Mouse (Mus musculus) WW6 (cell line): ENCODE measurements at regions not wholly inside any gene's neighbourhood (a gene's known extent, or its start where the extent isn't known, plus 50 kb on each side); places are given as distances from the start of the nearest gene placed in this dataset.

Source experiments
- DNase-seq: peaks from one replicate; pipeline ENCODE4 v3.0.0-alpha.2; 2013; ENCODE audit warnings: low read depth, low spot score

DNA sequence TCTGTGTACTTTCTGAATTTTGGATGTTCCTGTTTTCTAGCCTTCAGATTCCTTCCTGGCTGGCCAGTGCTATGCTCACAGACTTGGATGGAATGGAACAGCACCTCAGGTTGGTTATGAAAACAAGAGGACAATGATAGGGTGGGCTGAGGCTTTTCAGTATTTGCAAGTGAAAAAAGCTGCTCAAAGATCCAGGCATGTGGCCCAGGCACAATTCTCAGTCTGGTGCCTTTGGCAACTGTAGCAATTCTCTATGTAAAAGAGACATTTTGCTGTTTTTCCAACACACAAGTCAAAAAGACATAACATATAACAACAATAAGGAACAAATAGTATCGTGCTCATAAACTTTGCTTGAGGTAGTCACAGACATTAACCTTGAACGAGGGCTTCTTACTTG lies 363.4 kb upstream of the Pik3r1 start:
- no peak for DNase-seq

DNA sequence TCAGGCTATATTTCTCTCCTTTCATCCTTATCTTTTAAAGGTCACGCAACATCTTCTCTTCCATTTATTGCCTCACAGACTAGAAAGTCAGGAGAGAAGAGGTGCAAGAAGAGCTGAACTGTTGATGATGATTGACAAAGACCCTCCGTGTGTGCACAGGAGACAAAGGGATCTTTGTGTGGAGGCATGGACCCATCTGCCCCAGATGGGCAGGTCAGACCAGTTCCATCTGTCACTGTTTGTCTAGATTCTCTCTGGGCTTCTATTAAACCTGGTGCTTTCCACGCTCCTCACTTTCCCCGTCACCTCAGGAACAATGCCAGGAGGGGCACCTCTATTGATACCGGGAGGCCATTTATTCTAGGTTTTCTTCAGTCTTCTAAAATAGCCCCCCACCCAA lies 364.1 kb upstream of the Pik3r1 start:
- DNase-seq: no peak

DNA sequence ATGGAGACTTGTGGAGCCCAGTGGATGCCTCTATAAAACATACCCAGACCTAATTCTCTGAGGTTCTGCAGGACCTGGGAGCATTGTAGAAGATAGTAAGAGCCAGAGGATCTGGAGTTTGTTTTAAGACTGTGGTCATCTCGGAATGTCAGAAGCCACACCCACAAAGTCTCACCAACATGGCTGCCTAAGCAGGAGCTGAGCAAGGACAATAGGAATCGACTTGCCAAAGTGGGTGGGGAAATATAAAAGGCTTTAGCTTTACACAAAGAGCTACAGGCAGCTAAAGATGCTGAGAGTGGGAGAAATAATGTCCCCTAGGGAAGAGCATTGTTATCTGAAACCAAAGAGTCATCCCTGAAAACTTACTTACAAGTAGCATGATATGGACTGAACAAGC lies 364.7 kb upstream of the Pik3r1 start:
- no peak for DNase-seq

DNA sequence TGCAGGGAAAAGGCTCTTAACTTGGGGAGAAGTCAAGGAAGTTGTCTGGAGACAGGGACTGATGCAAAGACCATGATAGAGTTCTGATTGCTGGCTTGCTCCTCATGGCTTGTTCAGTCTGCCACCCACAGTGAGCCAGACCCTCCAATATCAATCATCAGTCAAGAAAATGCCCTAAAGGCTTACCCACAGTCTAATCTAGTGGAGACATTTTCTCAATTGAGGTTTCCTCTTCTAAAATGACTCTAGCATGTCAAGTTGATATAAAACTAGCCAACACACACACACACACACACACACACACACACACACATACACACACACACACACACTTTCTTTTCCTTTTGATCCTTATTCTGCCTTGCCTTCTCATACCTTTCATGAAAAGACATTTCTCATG lies 367.2 kb upstream of the Pik3r1 start:
- no peak for DNase-seq

DNA sequence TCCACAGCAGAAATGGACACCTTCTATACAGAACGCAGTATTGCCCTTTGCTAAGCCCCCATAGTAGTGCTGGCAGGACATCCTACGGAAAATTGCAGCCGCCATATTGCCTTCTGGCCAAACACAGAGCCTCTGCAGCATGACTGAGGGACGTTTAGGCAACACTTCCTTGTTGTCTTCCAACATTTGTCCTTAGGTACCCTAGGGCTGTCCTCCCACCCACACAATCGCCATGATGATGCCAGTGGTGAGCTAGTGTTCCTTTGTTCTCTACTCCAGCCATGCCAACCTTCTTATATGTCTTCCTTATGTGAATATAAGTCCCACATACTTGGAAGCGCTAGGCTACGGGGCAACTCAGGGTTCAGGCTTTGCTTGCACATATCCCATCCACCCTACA lies 375.0 kb upstream of the Pik3r1 start:
- no peak for DNase-seq

DNA sequence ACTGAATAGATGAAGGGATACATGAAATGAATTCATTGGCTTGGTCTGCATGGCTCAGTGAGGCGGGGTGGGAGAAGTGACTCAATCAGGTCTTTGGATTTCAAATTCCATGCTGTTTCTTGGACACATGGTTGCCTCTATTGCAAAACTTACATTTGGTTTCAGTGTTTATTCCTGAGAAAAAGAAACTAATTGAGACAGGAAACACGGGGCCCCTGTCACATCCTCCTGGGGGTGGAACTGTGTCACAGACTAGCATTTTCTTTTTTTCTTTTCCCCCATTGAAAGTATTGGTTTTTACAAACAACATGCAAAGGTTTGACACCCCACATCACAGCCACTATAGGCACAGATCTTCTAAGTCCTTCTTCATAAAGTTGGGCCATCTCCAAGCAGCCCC lies 375.8 kb upstream of the Pik3r1 start:
- DNase-seq: no peak

DNA sequence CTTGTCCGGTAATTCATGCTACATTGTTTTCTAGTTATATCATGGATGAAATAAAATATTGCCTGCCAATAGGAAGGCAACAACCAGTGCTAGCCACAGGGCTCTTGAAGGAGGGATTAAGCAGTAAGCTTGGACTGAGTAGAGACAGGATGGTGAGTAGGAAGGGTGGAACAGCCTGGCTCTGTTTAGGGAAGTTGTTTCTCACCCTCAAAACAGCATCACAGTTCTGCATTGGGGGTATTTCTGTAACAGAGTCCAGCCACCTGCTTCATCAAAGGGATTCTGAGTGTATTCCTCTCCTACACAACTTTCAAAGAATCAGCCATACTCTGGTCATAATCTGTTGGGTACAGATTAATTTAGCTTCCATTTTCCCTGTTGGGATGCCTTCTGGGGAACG lies 380.0 kb upstream of the Pik3r1 start:
- DNase-seq: no peak

DNA sequence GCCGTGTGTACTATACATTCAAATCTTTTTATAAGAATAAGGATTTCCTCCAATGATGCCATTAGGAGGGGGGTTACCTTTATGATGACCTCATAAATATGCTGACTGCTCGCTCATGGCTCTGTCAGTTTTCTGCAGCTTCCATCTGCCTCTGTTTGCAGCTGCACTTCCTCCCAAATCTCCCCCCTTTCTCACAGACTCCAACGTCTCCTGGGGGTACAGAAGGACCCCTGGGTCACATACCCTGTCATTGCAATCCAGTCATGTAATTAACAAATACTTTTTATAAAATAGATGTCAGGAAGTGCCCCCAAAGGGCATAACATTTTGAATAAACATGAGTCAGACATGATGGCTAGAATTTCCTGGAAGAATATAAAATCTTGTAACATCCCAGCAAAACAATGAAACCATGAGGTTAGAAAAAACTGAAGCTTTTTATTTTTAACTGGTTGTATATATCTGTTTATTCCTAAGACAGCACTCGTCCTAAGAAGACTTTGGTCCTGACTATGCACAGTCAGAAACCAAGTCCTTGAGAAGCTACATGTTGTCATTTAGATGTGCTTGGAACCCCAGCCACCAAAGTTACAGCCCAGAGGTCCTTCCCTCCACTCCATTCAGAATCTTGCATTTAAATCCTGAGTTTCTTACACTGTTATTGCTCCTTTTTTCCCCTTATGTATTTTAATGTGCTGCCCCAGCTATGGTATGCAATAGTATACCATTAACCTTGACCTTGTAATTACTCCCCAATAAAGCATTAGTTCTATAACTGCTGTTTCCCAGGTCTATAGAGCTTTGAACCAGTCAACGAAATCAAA lies 386.0 kb upstream of the Pik3r1 start:
- no peak for DNase-seq

DNA sequence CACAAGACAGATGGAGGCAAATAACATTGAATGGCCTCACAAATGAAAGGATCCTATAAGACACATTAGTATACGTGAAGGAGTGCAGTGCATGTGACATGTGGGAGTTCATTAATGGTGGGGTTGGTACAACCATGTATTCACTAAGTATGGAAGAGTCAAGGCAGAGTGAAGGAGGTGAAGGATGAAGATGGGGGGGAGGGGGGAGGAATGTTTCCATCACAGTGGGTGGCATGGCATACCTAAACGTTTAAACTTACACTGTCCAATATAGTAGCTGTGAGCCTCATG lies 386.5 kb upstream of the Pik3r1 start:
- no peak for DNase-seq

DNA sequence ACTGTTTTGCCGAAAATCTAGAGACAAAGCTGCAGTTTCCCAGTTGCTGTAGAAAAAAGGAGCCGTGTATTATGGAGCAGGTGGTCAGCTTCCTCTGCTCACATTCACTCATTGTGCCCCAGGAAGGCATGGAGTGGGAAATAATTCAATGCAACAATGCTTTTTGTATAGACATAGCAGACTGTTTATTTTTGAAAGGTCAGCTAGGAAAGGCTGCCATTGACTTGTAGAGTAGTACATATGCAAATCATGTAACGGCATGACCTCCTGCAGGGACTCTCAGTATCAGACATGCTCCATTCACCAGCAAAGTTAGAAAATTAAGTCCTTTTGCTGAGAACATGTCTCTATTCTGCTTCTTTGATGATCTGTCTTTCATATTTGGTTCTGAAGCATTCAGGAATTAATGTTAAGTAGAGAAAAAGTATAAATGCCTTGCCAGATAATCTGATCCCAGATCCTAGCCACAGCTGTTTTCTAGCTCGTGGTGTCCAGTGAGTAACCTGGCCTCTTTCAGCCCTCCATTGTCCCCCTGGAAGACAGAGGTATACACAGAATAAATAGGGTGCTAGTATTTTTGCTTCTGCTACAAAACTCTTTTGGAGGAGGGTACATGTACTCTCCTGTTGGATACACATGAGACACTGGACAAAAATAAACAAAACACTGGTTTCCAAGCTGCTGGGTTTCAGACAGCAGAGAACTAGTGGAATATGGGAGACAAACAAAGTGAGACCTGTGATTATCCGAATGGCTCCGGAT lies 389.5 kb upstream of the Pik3r1 start:
- no peak for DNase-seq

DNA sequence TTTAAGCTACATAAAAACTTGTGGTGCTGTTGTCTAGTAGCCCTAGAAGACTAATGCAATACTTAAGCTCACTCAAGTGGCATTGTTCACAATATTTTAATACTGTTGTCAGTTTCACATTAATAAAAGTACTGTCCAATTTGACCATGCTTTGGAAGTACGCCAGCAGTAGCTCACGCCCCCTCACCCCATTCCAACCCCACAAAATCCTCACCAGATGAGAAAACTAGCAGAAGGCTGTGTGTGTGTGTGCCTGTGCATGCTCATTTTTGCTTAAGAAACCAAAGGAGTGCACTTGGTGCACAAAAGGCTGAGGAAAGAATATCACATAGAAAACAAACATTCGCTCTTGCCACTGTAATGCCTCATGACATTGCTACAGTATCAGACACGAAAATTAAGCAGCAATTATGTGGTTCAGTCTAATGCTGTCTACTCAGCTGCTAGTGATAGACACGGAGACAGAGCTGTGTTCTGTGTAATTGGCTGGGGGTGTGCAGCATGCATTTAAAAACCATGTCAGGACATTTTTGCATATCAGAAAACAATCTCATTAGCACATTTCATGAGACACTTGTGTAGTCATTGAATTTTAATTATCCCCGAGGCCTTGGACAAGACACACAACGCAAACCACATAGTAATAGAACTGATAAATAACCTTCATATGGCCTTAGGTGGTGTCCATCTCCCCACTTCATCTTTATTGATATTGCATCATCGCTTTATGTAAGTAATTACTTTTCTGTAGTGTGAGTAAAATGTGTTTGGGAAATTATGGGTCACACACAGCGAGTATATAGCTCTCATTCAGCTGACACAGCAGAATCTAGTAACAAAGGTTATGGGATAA lies 405.6 kb upstream of the Pik3r1 start:
- DNase-seq: no peak

DNA sequence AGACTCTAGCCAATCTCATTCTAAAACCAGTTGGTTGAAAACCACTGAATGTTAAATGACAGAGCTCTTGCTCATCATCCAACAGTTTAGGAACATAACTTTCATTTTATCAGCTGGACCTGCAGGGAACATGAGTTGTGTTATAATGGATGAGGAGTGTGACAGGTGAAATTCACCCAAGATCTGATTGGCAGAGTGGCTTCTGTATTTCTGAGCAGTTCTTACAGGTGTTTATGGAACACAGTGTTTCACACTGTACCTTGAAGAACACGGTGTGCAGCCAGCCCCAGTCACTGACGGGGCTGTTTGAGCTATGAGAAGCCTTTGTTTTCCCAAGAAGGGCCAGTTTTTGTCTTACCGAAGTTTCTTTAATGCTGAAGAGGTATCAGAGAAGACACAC lies 406.4 kb upstream of the Pik3r1 start:
- no peak for DNase-seq

DNA sequence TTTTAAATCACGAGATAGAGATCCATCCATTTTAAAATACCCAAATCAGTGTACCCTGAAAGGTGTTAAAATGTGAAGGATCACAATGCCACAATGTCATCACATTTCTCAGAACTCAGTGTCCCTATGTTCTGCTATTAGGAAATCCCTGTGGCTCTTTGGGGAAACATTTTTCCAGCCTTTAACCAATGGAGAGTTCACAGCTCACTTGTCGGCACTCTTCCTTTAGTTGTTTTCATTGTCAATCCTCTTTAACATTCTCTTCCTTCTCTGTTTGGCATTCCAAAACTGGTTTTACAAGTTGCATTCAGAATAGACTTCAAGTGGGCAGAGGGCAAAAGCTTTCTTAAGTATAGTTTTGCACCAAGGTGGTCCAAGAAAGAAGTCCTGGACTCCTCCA lies 406.9 kb upstream of the Pik3r1 start:
- no peak for DNase-seq

DNA sequence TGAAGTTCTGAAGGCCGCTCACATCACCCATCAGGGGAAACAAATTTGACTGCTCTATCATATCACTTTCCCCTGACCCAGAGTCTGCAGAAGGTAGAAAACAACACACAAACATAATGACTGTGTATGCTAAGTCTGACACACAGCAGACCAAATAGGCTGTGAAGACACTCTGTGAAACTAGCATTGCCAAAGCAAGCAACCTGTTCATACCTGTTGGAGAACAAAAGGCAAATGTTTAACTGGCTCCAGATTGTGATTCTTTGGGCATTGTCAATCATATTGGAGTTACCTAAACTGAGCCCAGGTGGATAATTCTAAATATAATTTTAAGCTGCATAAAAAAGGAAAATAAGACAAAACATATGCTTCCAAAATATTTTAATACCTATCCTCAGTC lies 407.4 kb upstream of the Pik3r1 start:
- no peak for DNase-seq

DNA sequence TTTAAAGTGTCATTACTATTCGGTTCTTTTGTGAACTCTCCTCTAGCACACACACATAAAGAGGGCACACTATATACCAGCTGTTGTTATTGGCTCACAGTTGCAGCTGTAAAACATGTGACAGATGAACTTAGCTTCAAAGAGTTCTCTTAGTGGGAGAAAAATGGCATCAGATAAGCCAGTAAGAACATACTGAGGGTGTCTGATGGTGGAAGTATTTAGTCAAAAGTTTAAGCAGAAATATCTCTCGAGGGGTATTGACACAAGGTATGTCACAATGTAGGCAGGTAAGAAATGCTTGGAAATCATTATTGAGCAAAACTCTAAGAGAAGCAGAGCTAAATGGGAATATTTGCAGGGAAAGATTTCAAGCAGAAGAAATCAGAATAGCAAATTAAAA lies 408.4 kb upstream of the Pik3r1 start:
- no peak for DNase-seq

DNA sequence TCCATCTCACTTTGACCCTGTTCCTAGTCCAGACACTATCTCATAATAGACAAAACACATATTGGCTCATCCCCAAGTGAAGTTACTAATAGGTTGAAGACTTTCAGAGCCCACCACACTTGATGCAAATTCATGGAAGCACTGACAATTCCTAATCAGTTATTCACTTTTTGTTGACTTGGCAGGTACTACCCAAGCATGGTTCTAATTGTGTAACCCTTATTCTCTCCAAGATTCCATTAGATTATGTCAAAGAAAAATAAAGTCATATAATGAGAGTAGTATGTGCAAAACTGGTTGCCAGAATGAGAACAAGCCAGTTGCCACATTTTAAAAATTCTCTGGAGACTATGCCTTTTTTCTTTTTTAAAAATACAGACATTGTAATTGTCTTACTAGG lies 426.7 kb upstream of the Pik3r1 start:
- DNase-seq: no peak

DNA sequence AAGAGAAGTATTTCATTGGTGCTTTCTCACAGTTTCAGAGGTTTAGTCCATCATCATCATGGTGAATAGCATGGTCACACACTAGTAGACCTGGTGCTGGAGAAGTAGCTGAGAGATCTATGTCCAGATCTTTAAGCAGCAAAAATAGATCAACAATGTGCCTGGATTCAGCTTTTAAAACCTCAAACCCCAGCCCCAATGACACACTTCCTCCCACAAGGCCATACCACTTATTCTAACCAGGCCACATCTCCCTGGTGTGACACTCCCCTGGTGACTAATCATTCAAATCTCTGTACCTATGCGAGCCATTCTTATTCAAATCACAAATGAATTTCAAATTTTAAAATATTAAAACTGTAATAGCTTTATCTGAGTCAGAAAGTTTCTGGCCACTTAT lies 434.3 kb upstream of the Pik3r1 start:
- DNase-seq: no peak

DNA sequence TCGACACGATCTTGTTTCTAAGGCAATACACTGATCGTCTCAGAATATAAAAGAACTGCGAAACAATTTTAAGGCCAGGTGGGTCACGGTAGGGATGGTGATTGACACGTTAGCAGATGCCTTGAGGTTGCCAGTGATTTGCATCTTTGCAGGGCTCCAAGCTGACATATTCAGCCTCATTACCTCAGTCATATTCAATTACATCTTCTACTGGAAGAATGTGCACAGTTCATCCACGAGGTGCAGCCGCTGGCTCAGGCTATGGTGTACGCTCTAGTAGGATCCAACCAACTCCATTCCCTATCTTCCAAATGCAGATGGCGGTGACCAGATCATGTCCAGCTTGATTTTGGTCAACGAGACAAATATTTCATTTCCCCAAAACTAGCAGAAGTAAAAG lies 450.5 kb upstream of the Pik3r1 start:
- no peak for DNase-seq

DNA sequence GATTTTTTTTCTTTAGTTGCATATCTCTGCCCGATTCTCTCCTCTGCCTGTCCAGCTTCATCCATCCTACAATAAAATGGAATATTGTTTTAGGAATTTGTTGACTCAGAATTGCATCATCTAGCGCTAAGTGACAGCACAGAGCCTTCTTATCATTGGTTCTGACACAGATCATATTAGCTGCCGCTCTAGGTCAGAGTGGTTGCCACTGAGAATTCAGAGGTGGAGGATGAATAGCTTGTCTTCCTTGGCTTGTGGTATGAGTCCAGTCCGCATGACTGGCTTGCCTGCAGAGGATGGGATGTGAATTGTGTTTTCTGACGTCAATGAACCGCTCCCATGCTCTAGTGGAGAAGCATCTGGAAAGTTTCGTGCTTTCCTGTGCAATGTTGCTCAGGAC lies 462.3 kb upstream of the Cd180 start:
- DNase-seq: no peak

DNA sequence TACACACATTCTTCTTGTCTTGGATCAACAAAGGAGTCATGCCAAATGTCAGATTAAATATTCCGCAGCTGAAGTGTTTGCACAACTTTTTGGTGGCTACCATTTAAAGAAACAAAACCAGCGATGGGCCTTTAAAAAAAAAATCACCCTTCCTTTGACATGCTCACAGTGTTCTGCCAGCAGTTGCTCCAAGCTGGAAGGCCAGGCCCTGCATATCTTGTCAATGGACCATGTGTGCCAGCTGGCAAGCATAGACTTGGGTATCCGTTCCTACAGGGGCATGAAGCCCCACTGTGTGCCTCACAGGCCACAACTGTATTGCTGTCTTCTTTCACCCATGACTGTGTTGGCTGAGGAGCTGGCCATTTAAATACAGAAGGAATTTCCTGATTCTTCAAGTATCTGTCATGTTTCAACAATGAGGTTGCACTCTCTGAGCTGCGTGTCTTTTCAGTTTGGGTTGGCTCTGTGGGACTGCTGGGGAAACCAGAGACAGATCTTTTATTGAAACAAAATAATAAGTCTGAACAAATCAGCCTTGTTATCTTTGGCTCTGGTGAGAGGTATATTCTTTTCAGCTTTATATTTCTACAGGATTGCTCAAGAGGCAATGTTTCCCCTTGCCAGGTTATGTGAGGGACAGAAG lies 460.9 kb upstream of the Cd180 start:
- DNase-seq: no peak

DNA sequence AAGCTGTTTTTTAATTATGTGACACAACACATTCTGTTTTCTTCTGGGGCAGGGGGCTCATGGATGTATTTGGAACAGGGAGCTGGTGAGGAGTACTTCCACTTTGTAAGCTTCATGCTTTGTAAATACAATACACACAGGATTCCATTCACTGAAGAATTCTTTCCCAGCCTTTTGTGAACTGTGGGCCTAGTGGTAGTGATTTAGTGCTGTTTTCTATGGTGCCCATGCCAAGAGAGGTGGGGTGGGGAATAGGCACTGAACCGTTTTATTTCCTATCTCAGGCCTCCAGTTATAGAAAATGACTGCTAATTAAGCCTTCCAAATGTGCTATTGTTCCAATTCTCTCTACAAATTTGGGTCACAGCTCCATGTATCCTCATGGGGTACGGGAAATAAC lies 442.5 kb upstream of the Cd180 start:
- no peak for DNase-seq

DNA sequence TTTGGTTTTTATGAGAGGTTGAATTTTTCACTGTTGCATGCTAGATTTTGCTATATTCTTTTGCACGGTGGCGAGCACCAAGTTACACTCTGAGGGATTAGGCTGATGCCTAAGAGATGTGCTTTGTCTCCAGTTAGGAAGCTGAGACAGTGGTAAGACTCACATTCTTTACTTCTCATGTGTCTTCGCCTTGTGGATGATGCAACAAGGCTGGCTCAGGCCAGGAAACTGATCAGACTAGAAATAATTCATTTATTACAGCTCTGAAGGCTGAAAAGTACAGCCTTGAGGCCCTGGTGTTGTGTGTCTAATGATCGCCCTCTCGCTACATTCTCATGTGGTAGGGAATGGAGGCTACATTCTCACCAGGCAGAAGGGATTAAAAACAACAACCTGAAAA lies 441.6 kb upstream of the Cd180 start:
- DNase-seq: no peak
